Mouse (Mus musculus) monocyte, adult 2 months (primary cell): Measurements from ENCODE around the gene Rims3.
A peak's percentile ranks its signal among the peaks of the same experiment; 100 is the strongest.

Experiments used
- DNase-seq, 2 experiments: peaks; one replicate each; pipeline ENCODE4 v3.0.0; 2022; ENCODE audit warnings: low spot score in 2 of 2, low read depth in 1 of 2

Gene Rims3

DNA sequence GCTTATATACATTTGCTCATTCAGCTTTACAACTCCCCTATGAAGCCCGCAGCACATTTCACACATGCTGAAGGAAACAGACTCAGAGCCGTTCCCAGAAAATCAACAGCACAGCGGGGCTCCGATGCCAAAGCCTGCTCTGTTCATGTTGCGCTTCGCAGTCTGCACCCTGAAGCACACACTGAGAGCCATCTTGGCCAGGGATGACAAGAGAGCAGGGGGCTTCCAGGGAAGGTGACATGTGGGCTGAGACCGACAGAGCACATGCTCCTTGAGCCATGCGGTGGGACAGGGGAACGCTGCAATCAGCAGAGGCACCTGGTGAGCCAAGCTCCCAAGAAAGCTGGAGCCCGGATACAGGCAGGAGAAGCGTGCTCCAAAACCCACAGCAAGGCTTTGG is 5.2 kb upstream of the Rims3 start:
- DNase-seq: no peak

DNA sequence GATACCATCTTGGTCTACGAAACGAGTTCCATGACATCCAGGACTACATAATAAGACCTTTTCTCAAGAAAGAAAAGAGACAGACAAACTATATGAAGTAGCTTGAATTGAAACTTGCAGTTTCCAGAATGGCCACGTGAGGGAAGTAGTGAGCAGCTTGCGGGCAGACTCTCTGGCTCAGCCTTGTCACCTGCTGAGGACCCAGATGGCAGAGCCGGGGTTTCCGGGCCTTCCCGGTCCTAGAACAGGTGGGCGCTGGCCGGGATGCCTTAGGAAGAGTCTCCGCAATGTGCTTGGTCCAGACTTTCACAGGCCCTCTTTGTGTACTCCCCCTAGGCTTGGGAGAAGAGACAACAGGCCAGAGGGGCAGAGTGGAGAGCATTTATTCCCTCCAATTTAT is 3.7 kb upstream of the Rims3 start:
- DNase-seq: peak in 1 of 2 experiments; percentile 35

DNA sequence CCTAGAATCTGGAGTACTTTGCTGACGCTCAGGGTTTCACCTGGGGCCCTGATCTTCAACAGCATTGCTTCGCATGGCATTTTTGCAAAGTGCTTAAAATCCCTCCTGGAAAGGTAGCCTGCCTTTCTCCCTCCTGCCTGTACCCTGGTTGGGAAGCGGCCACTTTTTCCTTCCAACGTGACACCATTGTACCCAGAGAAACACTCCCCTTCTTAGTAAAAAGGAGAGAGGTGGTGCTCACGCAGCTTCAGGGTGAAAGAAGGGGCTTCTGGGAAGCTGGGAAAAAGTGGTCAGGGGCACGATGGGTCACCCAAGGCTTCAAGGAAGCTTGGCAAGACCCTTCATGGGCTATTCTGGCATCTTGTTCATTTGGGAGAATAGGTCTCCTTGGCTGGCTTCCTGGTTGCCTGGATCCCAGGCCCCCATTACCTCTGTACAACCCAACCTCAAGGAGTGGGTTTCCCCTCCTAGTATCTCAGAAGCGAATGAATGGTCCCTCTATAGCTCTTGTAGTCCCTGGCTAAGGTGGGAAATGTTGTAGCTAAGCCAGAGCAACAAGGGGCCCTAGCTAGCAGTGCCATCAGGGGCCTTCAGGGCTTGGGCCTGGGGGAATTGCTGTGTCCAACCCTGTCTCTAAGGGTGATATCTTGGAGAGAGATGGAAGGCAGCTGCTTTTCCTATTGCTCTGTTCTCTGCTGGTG is 894 bp downstream of the Rims3 start:
- no peak for DNase-seq

DNA sequence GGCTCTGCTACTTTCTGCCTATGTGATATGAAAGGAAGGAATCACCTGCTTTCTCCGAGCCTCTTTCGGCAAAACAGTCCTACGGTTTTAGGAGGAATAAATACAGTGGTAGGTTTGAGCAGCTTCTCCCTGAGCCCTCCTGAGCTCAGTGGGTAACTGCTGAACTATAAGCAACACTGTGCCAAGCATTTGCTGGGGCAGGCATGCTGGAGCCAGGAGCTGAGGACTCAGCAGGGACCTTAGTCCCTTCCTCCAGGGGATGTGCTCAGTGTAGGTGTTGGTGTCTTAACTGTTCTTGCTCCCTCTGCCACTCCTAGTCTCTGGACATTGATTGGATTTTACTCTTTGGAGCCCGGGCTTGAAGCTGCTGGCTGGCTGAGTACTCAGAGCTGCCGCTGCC is 1.8 kb downstream of the Rims3 start:
- DNase-seq: no peak

DNA sequence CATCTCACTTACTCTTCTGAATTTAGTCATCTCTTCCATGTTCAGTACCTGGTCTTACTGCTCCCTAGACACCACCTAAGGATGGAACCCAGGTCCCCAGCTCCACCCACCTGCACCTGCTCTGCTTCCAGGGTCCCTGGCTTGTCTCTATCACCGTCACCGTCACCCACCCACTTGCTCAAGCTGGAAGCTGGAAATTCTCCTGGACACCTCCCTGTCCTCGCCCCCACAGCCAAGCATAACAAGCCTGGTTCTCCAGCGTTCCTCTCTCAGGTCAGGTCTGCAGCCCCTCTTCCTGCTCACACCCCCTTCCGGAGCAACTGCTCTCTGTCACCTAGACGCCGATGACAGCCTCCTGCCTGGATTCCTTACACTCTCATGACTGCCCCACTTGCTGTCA is 5.2 kb downstream of the Rims3 start:
- no peak for DNase-seq

DNA sequence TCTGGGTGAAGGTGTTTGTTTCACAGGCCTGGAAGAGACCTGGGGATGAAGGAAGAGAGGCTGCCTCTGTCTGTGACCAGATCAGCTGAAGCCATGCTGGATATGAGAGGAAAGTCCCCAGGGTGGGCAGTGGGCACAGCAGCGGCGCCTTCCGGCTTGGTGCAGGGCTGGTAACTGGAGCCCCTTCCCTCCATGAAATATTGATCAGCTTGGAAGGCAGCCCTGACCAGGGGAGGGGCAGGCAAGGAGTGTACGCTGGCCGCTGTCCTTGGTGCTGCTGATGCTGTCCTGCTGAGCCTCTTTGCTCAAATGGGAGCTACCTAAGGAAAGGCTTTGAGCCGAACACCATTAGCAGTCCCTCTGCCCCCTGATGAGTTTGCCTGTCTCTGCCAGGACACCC is 11.6 kb downstream of the Rims3 start:
- DNase-seq: no peak

DNA sequence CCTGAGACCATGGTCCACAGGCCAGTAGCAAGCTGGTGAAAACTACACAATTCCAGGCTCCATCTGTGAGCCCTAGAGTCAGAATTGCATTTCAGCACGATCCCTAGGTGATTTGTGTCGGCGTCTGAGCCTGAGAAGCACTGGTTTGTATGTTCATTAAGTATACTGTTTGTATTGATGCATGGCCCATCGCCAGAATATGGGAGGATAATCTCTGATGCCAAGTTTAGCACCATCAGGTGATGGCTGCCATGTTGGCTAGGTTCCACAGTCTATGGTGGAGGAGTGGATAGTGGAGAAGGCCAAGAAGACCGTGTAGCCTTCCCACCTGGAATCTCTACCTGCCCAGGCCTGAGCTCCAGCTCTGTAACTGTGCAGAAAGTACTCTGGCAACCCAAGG is 13.6 kb downstream of the Rims3 start:
- no peak for DNase-seq

DNA sequence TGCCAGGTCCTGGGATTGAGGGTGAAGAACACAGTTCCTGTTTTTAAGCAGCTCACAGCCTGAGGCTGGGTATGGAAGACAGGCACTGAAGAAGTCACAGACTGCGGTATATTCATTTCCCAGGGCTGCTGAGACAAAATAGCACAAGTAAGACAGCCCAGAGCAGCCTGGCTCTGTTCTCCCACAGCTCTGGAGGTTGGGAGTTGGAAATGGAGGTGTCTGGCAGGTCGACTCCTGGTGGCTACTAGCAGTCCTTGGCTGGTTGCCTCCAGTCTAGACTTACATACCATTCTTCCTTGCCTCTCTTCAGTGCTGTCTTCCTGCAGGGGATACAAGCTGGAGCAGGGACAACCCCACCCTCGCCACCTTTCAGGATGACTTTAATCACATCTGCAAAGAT is 14.4 kb downstream of the Rims3 start:
- DNase-seq: no peak

DNA sequence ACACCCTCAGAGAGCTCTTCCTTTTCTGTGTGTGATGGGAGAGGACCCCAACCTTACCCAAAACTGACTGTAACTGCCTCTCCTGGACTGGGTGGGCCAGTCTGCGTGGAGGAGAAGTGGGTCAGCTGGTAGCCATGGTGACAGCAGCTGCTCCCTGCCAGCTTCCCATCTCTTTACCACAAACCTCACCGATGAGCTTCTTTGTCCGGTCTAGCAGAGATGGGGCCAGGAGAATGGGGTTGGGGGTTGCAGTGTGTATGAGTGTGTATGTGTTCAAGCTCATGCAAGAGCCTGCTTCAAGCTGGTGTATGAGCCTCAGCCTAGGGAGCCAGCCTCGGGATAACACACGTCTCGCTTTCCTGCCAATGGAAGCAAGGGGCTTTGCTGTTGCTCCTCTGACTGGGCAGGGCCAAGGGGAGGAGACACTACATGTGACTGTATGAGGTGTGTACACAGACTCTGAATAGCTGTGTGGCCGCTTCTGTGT is 15.7 kb downstream of the Rims3 start:
- DNase-seq: no peak

DNA sequence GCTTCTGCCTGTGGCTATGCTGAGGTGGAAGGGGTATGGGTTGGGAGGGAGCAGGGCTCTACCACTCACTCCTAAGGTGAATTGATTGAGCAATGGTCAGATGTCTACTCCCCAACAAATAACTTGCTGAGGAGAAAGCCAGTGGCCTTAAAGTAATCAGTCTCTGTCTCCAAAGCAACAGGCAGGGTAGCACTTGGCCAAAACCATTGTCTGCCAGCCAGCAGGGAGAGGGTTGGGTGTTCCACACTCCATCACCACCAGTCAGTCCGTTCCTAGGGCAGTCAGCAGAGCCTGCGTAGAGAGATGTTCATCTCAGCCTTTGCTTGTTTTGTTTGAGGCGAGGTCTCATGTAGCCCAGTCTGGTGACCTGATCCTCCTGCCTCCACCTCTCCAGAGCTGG is 21.3 kb downstream of the Rims3 start:
- DNase-seq: no peak

DNA sequence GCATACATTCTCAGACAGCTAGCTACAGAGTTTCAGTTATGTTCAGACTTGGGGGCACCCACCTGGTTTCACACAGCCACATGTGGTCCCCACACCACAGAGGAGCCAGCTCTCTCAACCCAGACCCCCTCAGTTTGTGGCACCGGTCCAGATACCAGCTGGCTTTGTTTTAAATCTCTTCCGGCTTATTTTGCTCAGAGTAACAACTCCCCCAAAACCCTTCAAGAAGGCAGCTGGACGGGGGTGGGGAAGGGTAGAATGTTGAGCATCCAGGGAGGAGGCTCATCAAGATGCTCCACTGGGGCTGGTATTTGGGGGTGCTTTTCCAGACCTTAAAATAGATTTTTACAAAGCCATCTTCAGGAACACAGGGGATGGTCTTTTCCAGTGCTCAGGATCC is 24.1 kb downstream of the Rims3 start:
- no peak for DNase-seq

DNA sequence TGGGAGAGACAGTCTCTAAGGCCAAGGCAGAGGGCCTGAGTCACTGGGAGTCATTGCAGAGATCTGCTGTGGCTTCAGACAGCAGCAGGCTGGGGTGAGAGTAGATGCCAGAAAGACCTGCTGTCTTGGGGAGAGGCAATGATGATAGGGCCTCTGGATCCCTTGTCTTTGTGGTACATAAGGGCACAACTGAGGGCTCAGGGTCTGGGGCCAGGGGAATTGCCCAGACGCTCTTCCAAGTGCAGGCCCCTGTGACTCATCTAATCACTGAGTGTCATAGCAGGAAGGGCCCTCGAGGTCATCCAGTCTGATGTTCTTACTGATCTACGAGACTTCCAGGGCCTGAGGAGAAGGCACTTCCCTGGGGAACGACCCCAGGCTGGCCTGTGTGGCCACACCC is 24.8 kb downstream of the Rims3 start:
- no peak for DNase-seq

DNA sequence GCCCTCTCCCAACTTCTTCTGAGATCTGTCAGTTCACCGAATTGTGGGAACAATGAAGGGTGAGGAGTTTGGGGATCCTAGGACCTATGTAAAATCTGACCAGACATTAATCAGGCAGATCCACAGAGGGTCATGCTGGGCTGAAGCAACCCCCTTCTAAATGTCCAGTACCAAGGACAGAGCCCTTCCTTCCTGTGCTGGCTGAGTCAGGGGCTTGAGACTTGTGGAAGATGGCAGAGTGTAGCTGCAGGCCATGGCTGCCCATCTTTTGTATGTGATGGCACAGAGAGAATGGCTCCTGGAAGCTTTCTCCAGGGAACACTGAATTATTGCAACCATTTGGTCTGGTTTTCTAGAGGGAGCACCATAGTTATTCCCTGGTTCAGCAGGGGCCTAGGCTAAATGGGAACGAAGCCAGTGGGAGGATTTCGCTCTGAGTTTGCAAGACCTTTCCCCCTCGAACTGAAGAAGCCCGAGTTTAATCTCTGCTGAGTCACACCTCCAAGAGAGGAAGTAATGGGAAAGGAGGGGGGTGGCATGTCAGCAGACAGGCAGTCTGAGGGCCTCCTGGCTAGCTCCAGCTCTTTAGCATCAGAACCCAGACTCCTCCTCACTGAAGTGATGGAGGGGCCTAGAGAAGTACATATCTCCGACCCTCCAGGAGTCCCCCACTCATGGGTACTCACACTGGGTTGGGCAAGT is 26.3 kb downstream of the Rims3 start:
- DNase-seq: no peak

DNA sequence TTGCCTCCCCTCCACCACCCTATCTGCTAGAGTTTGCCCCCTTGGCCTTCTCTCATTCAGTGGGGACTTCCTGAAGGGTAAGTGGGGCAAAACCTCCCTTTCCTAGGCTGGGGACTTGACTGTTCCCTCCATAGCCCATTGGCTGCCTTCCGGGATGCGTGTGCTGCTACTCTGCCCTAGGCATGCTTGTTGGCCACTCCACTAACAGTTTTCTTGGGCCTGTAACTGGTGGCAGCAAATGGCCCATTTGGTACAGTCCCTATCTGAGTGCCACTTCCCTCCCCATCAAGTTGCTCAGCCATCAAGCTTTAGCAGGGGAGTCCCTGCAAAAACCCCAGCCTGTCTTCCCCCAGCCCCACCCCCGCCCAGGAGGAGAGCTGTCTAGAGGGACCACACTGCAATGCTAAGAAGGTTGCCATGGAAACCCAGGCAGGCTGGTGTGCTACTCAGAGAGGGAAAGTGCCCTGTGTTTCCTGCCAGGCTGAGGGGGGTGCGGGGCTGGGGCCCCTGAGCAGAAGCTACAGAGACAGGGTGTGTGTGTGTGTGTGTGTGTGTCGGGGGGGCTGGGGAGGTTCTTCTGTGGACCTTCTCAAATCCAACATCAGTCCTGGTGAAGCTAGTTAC is 27.5 kb downstream of the Rims3 start:
- DNase-seq: no peak

DNA sequence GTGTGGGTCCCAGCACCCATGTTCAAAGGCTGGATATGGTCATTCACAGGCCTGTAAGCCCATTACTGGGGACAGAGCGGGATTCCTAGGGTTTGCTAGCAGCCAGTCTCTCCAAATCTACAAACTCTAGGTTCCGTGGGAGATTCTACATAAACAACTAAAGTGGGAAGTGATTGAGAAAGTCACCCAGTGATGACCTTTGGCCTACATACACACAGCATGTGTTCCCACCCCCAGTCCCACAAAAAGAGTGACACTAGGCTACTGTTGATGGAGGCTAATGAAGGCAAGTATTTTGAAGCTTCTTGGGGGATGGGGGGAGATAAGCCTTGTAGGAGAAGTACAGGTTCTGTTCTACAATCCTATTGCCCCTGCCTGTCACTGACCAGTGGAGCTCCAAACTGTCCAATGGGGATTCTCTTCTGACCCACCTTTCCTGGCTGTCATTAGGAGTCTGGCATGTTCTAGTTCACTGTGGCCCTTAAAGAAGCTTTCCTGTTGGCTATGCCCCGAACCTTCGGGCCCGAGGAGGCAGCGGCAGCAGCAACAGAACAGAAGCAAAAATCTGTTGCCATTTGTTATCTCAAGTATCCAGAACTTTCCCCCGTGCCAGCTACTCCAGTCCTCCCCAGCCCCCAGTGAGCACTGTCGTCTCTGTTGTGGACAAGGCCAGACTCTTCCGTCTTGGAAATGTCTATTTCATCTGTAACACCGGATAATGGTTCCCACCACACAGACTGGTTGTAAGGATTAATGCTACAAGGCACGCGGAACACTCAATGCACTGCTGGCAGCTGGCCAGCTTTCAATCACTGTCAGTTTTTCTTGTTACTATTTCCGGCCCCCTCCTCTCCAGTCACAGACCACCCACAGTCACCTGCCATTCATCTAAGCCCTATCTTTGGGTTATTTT is 30.8 kb downstream of the Rims3 start:
- DNase-seq: no peak

DNA sequence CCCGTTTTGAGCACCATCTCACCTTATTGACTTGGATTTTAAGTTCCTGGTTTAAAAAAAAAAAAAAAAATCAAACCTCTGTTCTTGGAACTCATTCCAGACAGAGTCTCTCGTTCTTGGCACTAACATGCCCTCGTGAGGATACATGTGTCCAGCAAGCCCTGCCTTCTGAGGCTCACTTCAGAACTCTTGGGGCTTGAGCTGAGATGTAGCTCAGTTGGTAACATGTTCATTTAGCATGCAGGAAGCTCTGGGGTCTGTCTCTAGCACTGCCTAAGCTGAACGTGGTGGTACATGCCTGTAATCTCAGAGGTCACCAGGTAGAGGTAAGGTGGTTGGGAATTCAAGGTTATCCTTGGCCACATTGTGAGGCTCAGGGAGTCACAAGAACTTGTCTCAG is 31.5 kb downstream of the Rims3 start:
- DNase-seq: no peak

DNA sequence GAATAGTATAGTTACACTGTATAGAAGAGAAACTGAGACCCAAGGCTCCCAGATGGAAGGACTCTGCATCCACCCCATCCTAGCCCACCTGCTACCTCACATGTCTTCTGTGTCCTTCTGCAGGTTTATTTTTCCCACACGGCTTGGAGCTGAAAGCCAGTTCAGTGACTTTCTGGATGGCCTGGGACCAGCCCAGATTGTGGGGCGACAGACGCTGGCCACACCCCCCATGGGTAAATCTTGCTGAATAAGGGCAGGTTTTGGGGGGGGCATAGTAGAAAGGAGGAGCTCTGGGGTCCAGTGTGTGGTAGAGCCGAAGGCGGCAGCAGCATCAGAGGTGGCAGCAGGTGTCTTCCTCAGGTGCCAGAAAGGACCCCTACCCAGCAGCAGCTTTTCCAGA is 32.2 kb downstream of the Rims3 start:
- no peak for DNase-seq

DNA sequence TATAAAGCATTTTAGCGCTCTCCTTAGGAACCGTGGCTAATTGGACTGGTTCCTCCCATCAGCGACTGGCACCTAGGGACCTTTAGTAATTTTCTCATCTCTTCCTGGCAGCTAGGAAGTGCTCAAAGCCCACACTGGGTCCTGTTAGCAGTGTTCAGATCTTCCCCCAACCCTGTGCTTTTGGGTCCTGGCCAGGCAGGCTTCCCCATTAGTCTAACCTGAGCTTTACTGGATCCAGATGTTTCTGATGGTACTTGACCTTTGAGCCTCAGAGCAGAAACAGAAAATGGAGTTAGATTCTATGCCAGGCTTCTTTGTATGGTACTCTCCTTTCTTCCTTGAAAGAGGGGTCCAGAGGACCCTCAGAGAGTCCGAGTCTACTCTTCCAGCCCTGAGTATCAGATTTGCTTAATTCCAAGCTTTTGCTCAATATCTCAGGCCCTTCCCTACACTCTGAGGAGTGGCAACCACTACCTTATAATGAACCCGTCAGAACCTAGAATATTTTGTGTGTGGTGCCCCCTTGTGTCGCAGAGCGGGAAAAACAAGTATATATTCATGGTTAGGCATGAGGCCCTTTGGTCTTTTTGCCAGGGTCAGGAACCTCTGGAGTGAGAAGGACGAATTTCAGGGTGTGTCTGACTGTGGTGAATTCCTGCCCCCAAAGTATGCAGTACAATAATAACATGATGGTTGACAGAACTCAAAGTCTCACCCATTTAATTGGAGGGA is 32.9 kb downstream of the Rims3 start:
- DNase-seq: peak in 1 of 2 experiments; percentile 34

DNA sequence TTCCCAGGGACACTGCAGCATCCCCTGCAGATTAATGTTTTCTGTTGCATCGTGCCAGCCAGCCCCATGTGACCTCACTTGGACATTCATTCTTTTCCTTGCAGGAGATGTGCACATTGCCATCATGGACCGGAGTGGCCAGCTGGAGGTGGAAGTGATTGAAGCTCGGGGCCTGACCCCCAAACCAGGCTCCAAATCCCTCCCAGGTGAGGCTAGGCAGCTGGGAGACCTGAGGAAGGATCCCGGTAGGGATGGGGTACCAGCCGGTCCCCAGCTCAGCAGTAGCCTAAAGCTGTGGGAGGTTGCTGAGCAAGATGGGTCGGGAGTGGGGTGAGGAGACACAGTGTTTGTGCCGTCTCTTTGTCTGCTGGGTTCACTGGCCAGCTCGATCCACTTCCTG is 34.3 kb downstream of the Rims3 start:
- DNase-seq: no peak

DNA sequence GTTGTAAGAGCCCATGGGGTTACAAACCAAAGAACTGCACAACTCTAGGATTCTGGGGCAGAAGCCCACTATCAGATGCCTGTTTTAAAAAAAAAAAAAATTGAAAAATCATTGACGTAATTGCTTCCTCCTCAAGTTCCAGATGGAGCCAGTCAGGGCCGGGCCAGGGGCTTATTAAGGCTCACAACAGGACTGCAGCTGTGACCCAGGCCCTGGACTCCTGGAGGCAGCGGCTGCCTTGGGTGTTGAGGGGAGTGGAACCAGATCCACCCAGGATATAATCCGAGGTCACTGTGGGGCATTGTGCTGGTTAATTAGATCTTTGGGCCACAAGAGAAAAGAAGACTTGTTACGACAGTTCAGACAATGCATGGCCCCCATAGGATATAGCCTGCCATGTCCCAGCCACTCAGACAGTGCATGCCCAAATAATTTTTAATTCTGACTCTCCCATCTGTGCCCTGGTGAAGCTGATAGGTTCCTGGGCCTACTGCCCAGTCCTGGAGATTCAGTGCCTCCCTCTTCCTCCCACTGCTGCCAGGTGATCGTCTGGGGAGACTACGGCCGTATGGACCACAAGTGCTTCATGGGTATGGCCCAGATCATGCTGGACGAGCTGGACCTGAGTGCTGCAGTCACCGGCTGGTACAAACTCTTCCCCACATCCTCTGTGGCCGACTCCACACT is 36.3 kb downstream of the Rims3 start:
- no peak for DNase-seq
